Mouse (Mus musculus) olfactory bulb, adult 2 months (tissue): ENCODE data around the gene Btbd9. TPM values are rescaled to one million over a fixed set of nuclear protein-coding genes. Genes with fewer than 3 reads are reported as not detected.

Experiments used
- H3K27ac ChIP-seq: fragments of 200-500 bp; 2 replicates; pipeline ENCODE4 v1.5.1; 2012; ENCODE audit warnings: low read depth, low read length; ENCODE audit not compliant: insufficient read depth
- H3K4me1 ChIP-seq: fragments of 200-500 bp; 2 replicates; pipeline ENCODE4 v1.6.1; 2012; ENCODE audit warnings: low read length; ENCODE audit not compliant: control insufficient read depth, insufficient read depth
- H3K4me3 ChIP-seq: fragments of 200-500 bp; 2 replicates; pipeline ENCODE4 v1.5.1; 2012; ENCODE audit warnings: mild to moderate bottlenecking, low read depth, low read length, moderate library complexity; ENCODE audit not compliant: insufficient read depth
- CTCF ChIP-seq: fragments of 200-500 bp; IDR thresholded peaks from 2 replicates; pipeline ENCODE4 v1.5.1; 2012; ENCODE audit warnings: low read depth, mild to moderate bottlenecking, low read length, moderate library complexity; ENCODE audit not compliant: insufficient read depth
- POLR2A ChIP-seq: fragments of 200-500 bp; IDR thresholded peaks from 2 replicates; pipeline ENCODE4 v1.6.1; 2012; ENCODE audit warnings: mild to moderate bottlenecking, low read depth, low read length, moderate library complexity; ENCODE audit not compliant: insufficient read depth
- WGBS: fragments of 180-500 bp; shearing (Covaris S2); methylation state at CpG from one replicate; pipeline ENCODE4 v1.1.7; 2018; 5-methylcytosine and 5-hydroxymethylcytosine counted together
- polyA plus RNA-seq: library from polyadenylated mRNA; stranded (reverse); fragments of >200 nt; gene quantifications from 2 replicates; pipeline ENCODE4 v1.2.4, GENCODE M21; 2012; ENCODE audit warnings: low replicate concordance; ENCODE audit not compliant: missing spikeins, insufficient read depth, insufficient read length

Gene Btbd9
- polyA plus RNA-seq, 1 experiment = not detected

DNA sequence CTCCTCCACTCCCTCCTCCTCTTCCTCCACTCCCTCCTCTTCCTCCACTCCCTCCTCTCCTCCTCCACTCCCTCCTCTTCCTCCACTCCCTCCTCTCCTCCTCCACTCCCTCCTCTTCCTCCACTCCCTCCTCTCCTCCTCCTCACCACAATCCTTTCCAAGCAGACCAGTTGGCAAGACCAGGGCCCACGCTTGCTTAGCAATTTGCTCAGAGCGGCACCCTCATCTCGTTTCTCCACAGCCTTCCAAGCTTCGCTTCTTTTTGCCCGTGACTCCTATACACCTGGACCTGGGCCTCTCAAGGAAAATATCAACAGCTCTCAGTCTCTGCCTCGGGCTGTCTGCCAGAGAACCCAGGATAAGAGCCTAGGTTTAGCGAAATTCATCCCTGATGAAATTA, 104.8 kb downstream of the Btbd9 start:
- WGBS = 75% methylated on average over 7 of the region's 7 CpGs
- peaks cover 22% of the 10 kb centered on the region for H3K4me1 ChIP-seq
- TF ChIP-seq POLR2A = no peak
- no peak for TF ChIP-seq CTCF
- no peak overlapping the region for H3K4me3 ChIP-seq
- no peak overlapping the region for H3K27ac ChIP-seq

DNA sequence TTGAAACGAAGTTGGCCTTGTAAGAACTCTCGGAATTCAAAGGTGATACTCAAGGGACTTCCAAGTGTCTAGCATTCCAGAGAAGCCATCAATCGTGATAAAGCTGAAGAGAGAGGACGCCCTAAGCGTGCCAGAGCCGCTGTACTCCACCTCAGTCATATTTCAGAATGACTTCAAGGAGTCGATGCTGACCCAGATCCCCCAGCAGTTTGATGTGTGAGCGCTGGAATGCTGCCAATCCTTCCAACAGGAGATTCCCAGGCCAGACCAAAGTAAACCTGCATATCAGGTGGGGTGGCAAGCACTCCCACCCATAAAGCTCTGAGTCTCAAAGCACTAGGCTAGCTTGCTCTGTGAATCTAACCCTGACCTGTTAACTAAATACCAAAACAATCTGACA, 105.5 kb downstream of the Btbd9 start:
- Histone ChIP-seq H3K4me3 (no peak overlapping the region), H3K4me1 (peaks cover 24% of the 10 kb centered on the region), H3K27ac (0 out of 2 replicates have a peak overlapping the region, but pooled peaks have one; percentile 2)
- TF ChIP-seq CTCF = no peak
- TF ChIP-seq POLR2A = no peak
- 80% methylated on average over 8 of the region's 8 CpGs for WGBS

DNA sequence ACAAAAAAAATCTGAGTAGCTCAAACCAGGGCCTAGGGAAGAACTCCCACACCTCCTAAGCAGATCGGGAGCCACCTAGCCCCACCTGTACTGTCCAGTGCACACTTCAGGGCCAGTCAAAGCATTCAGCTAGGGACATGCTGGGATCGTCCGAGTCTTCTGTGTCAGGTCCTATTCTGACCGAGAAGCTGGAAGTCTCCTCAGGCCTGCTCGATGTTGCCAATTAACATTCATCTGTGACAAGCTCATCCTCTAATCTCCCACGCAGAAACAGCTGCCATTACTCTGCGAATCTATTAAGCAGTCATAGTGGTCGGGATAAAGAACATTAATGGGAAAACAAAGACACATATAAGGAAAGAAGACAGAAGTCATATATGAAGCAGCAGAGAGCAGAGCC, 106.0 kb downstream of the Btbd9 start:
- H3K27ac ChIP-seq = no peak overlapping the region
- H3K4me1 ChIP-seq = peaks cover 24% of the 10 kb centered on the region
- TF ChIP-seq POLR2A = no peak
- no peak for TF ChIP-seq CTCF
- no peak overlapping the region for H3K4me3 ChIP-seq
- 65% methylated on average over 8 of the region's 8 CpGs for WGBS

DNA sequence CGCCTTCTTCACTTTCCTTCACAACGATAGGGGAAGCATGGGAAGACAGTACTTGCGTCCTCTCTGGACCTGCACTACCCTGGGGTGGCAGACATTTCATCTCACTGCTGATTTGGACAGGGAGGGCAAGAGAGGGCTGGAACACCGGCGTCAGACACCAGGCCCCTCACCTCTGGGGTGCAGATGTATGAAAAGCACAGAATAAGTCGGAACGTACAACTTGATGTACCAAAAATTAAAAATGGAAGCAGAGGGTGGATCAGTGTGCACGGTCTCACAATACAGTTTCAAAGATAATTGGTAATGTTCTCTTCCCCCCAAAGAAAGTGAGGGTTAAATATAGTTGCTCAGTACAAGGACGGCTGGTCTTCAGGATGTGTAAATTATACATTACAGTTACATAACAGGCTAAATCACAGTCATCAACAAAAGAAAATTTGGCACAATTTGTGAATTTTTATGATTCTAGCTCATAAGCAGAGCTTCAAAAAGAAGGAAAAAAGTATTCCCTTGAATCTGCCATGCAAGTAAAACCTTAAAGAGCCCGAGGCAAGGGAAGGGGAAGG, 106.7 kb downstream of the Btbd9 start:
- no peak overlapping the region for H3K4me3 ChIP-seq
- H3K4me1 ChIP-seq = peaks cover 24% of the 10 kb centered on the region
- WGBS = 48% methylated on average over 10 of the region's 10 CpGs
- H3K27ac ChIP-seq = peak overlapping the region; percentile 69; the same call in 1 of the 2 replicates
- TF ChIP-seq POLR2A (no peak), CTCF (no peak)

DNA sequence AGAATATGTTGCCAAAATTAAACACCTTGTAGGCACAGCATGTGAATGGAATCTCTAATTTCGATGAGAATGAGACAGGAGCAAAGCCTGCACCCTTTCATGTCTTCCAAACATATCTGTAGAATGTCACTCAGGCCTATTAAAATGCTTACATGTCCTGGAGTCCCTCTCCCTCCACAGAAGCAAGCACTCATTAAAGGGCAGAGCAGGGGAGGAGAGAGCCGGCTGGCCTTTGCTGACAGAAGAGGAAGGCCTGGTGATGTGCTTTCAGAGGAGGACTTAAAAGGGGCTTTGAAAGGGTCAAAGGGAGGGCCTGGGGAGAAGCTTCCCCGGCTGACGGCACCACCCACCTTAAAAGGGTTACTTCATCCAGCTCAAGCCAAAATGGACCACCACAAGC, 107.9 kb downstream of the Btbd9 start:
- H3K4me1 ChIP-seq = peaks cover 27% of the 10 kb centered on the region
- TF ChIP-seq POLR2A = no peak
- TF ChIP-seq CTCF = no peak
- H3K27ac ChIP-seq = peak overlapping the region; percentile 13; the same call in 1 of the 2 replicates
- 59% methylated on average over 4 of the region's 4 CpGs for WGBS
- H3K4me3 ChIP-seq = no peak overlapping the region

DNA sequence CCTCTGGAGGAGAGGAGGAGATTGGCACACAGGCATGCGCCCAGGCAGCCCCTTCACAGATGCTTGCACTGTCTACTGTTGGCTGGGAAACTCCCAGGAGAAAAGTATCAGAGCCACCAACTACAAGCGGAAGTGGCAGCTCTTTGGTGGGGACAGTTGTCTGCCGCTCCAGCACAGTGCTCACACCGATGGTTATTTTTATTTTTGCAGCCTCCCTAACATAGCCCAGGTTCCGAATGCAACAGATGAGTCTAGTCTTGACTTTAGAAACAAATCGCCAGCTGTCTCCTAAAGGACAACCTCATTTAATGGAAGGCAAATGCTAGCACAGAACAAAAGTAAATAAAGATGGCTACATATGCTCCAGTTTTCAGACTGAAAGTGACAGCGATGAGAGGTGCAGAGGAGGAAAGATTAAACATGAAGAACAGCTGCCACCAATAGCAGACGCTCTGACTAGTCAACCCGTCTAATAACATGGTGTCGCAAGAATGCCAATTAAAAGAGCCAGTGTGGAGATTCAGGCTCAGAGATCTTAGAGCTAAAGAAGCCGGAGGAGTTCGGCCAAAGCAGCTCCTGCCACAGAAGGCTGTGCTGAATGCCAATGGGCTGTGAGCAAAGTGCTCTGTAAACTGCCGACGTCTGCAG, 108.6 kb downstream of the Btbd9 start:
- TF ChIP-seq CTCF = no peak
- no peak for TF ChIP-seq POLR2A
- WGBS = 54% methylated on average over 14 of the region's 14 CpGs
- Histone ChIP-seq H3K4me3 (no peak overlapping the region), H3K27ac (peak overlapping the region; percentile 20; the same call in 1 of the 2 replicates), H3K4me1 (peaks cover 30% of the 10 kb centered on the region)

DNA sequence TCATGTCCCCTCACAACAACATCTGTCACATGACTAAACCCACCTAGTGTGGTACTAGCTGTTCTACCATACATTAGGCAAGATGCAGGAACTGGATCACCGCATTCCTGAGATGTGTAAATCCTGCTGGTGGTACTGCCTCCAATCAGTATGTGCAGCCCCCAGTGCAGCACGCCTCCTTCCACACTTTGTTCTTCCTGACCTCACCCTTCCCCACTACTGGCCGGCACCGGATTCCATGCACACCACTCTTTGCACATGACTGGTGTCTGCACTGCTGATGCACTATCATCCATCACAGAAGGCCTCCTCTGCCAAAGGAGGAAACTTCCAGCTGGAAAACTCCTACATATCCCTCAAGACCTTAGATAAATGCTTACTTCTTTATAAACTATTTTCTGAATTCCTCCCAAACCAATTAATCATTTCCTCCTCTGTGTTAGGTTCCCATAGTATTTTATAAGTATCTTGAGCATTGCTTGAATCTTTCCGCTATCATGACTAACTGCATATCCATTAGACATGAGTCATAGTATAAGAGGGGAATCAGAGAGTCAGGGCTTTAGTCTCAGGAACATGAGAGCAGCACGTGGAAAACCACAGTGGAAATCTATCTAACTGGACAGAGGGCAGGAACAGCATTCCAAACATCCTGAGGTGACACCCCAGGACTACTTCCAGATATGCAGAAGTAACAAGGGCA, 111.1 kb downstream of the Btbd9 start:
- Histone ChIP-seq H3K4me1 (peaks cover 23% of the 10 kb centered on the region), H3K4me3 (no peak overlapping the region), H3K27ac (no peak overlapping the region)
- no peak for TF ChIP-seq CTCF
- TF ChIP-seq POLR2A = no peak
- WGBS = 84% methylated on average over 6 of the region's 6 CpGs

DNA sequence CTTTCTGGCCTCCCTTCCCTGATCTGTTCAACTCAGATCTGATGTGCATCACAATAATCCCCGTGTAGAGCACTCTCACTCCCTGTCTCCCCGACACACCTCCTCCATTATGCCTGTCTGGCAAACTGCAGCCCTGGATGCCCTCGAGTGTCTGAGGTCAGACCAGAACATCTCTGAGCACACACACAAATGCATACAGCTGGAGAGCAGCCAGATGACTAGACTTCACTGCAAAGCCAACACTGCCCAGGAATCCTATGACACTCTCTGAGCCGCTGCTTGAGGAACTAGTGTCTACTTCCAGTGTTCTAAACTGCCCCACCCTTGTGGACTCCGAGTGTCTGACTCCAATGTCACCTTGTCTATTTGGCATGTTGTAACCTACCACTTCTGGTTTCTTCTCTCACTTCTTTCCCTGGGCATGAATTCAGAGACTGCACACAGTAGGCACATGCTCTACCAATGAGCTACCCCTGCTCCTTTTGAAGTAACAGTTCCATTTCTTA, 112.0 kb downstream of the Btbd9 start:
- peaks cover 21% of the 10 kb centered on the region for H3K4me1 ChIP-seq
- 80% methylated on average over 5 of the region's 5 CpGs for WGBS
- no peak overlapping the region for H3K4me3 ChIP-seq
- TF ChIP-seq CTCF (no peak), POLR2A (no peak)
- no peak overlapping the region for H3K27ac ChIP-seq

DNA sequence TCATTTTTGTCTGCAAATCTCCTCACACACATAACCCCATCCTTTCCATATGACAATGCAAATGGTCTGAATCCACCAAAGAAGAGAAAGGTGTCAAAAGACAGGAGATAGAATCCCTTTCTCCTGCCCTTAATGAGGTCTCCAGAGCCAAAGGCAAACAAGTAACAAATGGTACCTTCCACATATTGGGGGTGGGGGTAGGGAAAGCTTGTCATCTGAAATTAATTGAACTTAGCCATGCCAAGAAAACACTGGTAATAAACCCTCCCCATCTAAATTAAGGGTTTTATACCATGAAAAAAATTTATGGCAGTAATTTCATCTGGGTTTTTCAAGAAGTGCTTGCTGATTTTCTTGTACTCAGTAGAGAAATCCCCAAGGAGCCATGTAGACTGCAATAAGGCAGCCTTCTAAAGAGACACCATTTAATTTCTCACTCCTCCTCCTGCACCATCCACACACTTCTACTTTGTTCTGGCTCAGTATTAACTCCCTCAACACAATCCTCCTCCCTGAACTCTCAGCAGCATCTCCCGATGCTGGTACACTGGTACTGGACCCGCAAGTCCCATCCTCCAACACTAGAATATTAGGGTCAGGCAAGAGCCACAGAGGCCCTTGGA, 115.5 kb downstream of the Btbd9 start:
- H3K4me3 ChIP-seq = no peak overlapping the region
- no peak overlapping the region for H3K27ac ChIP-seq
- no peak for TF ChIP-seq POLR2A
- TF ChIP-seq CTCF = no peak
- 71% methylated on average over 2 of the region's 2 CpGs for WGBS
- peaks cover 16% of the 10 kb centered on the region for H3K4me1 ChIP-seq
